Mouse (Mus musculus): Measurements from ENCODE around the gene Ino80b. TPM values are rescaled to one million over a fixed set of nuclear protein-coding genes. Genes with fewer than 3 reads are reported as not detected.

Ino80b gene
- polyA plus RNA-seq, 1 experiment from 2014 or later = 20.8 TPM

GRCm38 (mm10) chr6:83108762-83109668 lies 16.2 kb downstream of the Ino80b start, which contains the start of gene Mrpl53:
TSS of gene Mrpl53 (plus strand) at chr6:83109040.
- H3K27ac ChIP-seq (replicated peaks; ENCODE audit: low read depth, low read length) = peak within 1 kb of the TSS; percentile 56
- peak within 1 kb of the TSS; percentile 97 for H3K4me3 ChIP-seq (ENCODE audit: low read depth, low read length)
- ATAC-seq (ENCODE audit: insufficient number of reproducible peaks, low FRiP score, low TSS enrichment, low read depth) = peak; percentile 73
- peak within 1 kb of the TSS; percentile 85 for H3K4me2 ChIP-seq (ENCODE audit: low read depth, severe bottlenecking)
- under 1% methylated on average over 76 of the region's 76 CpGs for WGBS
- peak within 1 kb of the TSS; percentile 91 for H3K9ac ChIP-seq (ENCODE audit: low read length)
- no peaks in the 10 kb centered on the region for H3K27me3 ChIP-seq (ENCODE audit: control insufficient read depth, insufficient read depth, low read length)
- peaks cover 8% of the 10 kb centered on the region; the same call in 1 of the 2 replicates for H3K4me1 ChIP-seq (ENCODE audit: control insufficient read depth, insufficient read depth, low read length)
- no peaks in the 10 kb centered on the region for H3K9me3 ChIP-seq (ENCODE audit: control insufficient read depth, low read length)
- DNase-seq (ENCODE audit: low spot score) = peak; percentile 84
- peaks cover 2% of the 10 kb centered on the region; the same call in 1 of the 2 replicates for H3K36me3 ChIP-seq (ENCODE audit: control insufficient read depth, insufficient read depth, low read length)

GRCm38 (mm10) chr6:83107566-83108400 lies 17.4 kb downstream of the Ino80b start:
- Histone ChIP-seq H3K9me3 (ENCODE audit: control insufficient read depth, low read length) (no peaks in the 10 kb centered on the region), H3K36me3 (ENCODE audit: control insufficient read depth, insufficient read depth, low read length) (peaks cover 2% of the 10 kb centered on the region; the same call in 1 of the 2 replicates), H3K27me3 (ENCODE audit: control insufficient read depth, insufficient read depth, low read length) (0 out of 2 replicates have a peak, but pooled peaks cover 3% of the 10 kb centered on the region), H3K4me1 (ENCODE audit: control insufficient read depth, insufficient read depth, low read length) (peaks cover 12% of the 10 kb centered on the region), H3K9ac (ENCODE audit: low read length) (no peak overlapping the region), H3K4me2 (ENCODE audit: low read depth, severe bottlenecking) (peak overlapping the region; percentile 85; the same call in 1 of the 2 replicates), H3K4me3 (ENCODE audit: low read depth, low read length) (peak overlapping the region; percentile 97), H3K27ac (replicated peaks; ENCODE audit: low read depth, low read length) (0 out of 2 replicates have a peak overlapping the region, but pooled peaks have one; percentile 9)
- DNase-seq (ENCODE audit: low spot score) = peak; percentile 89
- 30% methylated on average over 13 of the region's 13 CpGs for WGBS
- ATAC-seq (ENCODE audit: insufficient number of reproducible peaks, low FRiP score, low TSS enrichment, low read depth) = no peak

GRCm38 (mm10) chr6:83104158-83104557 lies 21.1 kb downstream of the Ino80b start:
- no peak overlapping the region for H3K4me3 ChIP-seq (ENCODE audit: low read depth, low read length)
- ATAC-seq (ENCODE audit: insufficient number of reproducible peaks, low FRiP score, low TSS enrichment, low read depth) = no peak
- 0 out of 2 replicates have a peak, but pooled peaks cover 3% of the 10 kb centered on the region for H3K27me3 ChIP-seq (ENCODE audit: control insufficient read depth, insufficient read depth, low read length)
- WGBS = 90% methylated on average over 4 of the region's 4 CpGs
- peaks cover 22% of the 10 kb centered on the region for H3K4me1 ChIP-seq (ENCODE audit: control insufficient read depth, insufficient read depth, low read length)
- no peak overlapping the region for H3K9ac ChIP-seq (ENCODE audit: low read length)
- no peaks in the 10 kb centered on the region for H3K9me3 ChIP-seq (ENCODE audit: control insufficient read depth, low read length)
- no peak overlapping the region for H3K4me2 ChIP-seq (ENCODE audit: low read depth, severe bottlenecking)
- H3K36me3 ChIP-seq (ENCODE audit: control insufficient read depth, insufficient read depth, low read length) = no peaks in the 10 kb centered on the region
- DNase-seq (ENCODE audit: low spot score) = no peak
- H3K27ac ChIP-seq (replicated peaks; ENCODE audit: low read depth, low read length) = no peak overlapping the region

- no peak overlapping the region for H3K4me3 ChIP-seq (ENCODE audit: low read depth, low read length)
- H3K9ac ChIP-seq (ENCODE audit: low read length) = no peak overlapping the region; the same call in 1 of the 2 replicates
- 40% methylated on average over 11 of the region's 11 CpGs for WGBS
- H3K4me2 ChIP-seq (ENCODE audit: low read depth, severe bottlenecking) = no peak overlapping the region
- no peak for DNase-seq (ENCODE audit: low spot score)
- 0 out of 2 replicates have a peak, but pooled peaks cover 3% of the 10 kb centered on the region for H3K27me3 ChIP-seq (ENCODE audit: control insufficient read depth, insufficient read depth, low read length)
- no peaks in the 10 kb centered on the region for H3K36me3 ChIP-seq (ENCODE audit: control insufficient read depth, insufficient read depth, low read length)
- peaks cover 19% of the 10 kb centered on the region for H3K4me1 ChIP-seq (ENCODE audit: control insufficient read depth, insufficient read depth, low read length)
- no peak overlapping the region for H3K27ac ChIP-seq (replicated peaks; ENCODE audit: low read depth, low read length)
- ATAC-seq (ENCODE audit: insufficient number of reproducible peaks, low FRiP score, low TSS enrichment, low read depth) = no peak
- H3K9me3 ChIP-seq (ENCODE audit: control insufficient read depth, low read length) = no peaks in the 10 kb centered on the region
Observed at GRCm38 (mm10) chr6:83103130-83103650, 22.0 kb downstream of the Ino80b start.

GRCm38 (mm10) chr6:83101688-83102556 lies 23.3 kb downstream of the Ino80b start:
- ATAC-seq (ENCODE audit: insufficient number of reproducible peaks, low FRiP score, low TSS enrichment, low read depth) = peak; percentile 70

GRCm38 (mm10) chr6:83101316-83101687 lies 23.9 kb downstream of the Ino80b start, which contains the start of the genes Ccdc142 and Gm42688:
TSS of gene Ccdc142 (plus strand) at chr6:83101601.
TSS of gene Gm42688 (plus strand) at chr6:83101617.
- 2% methylated on average over 25 of the region's 25 CpGs for WGBS
- Histone ChIP-seq H3K27me3 (ENCODE audit: control insufficient read depth, insufficient read depth, low read length) (0 out of 2 replicates have a peak, but pooled peaks cover 3% of the 10 kb centered on the region), H3K4me2 (ENCODE audit: low read depth, severe bottlenecking) (peak within 1 kb of the TSS; percentile 100), H3K4me1 (ENCODE audit: control insufficient read depth, insufficient read depth, low read length) (peaks cover 14% of the 10 kb centered on the region), H3K4me3 (ENCODE audit: low read depth, low read length) (peak within 1 kb of the TSS; percentile 75), H3K27ac (replicated peaks; ENCODE audit: low read depth, low read length) (peak within 1 kb of the TSS; percentile 2), H3K36me3 (ENCODE audit: control insufficient read depth, insufficient read depth, low read length) (no peaks in the 10 kb centered on the region), H3K9me3 (ENCODE audit: control insufficient read depth, low read length) (no peaks in the 10 kb centered on the region), H3K9ac (ENCODE audit: low read length) (peak within 1 kb of the TSS; percentile 75)
- peak; percentile 82 for DNase-seq (ENCODE audit: low spot score)
- ATAC-seq (ENCODE audit: insufficient number of reproducible peaks, low FRiP score, low TSS enrichment, low read depth) = peak; percentile 75

More at GRCm38 (mm10) chr6:83101688-83102556, 23.3 kb downstream of the Ino80b start:
- peaks cover 14% of the 10 kb centered on the region for H3K4me1 ChIP-seq (ENCODE audit: control insufficient read depth, insufficient read depth, low read length)
- peak overlapping the region; percentile 75 for H3K4me3 ChIP-seq (ENCODE audit: low read depth, low read length)
- H3K9ac ChIP-seq (ENCODE audit: low read length) = peak overlapping the region; percentile 75
- H3K36me3 ChIP-seq (ENCODE audit: control insufficient read depth, insufficient read depth, low read length) = no peaks in the 10 kb centered on the region
- peak overlapping the region; percentile 2 for H3K27ac ChIP-seq (replicated peaks; ENCODE audit: low read depth, low read length)
- H3K27me3 ChIP-seq (ENCODE audit: control insufficient read depth, insufficient read depth, low read length) = 0 out of 2 replicates have a peak, but pooled peaks cover 3% of the 10 kb centered on the region
- H3K9me3 ChIP-seq (ENCODE audit: control insufficient read depth, low read length) = no peaks in the 10 kb centered on the region
- peak; percentile 77 for DNase-seq (ENCODE audit: low spot score)
- WGBS = under 1% methylated on average over 73 of the region's 74 CpGs
- H3K4me2 ChIP-seq (ENCODE audit: low read depth, severe bottlenecking) = peak overlapping the region; percentile 100

- H3K36me3 ChIP-seq (ENCODE audit: control insufficient read depth, insufficient read depth, low read length) = no peaks in the 10 kb centered on the region
- 0 out of 2 replicates have a peak, but pooled peaks cover 2% of the 10 kb centered on the region for H3K27me3 ChIP-seq (ENCODE audit: control insufficient read depth, insufficient read depth, low read length)
- no peak overlapping the region for H3K9ac ChIP-seq (ENCODE audit: low read length)
- no peak overlapping the region for H3K4me3 ChIP-seq (ENCODE audit: low read depth, low read length)
- peaks cover 14% of the 10 kb centered on the region for H3K4me1 ChIP-seq (ENCODE audit: control insufficient read depth, insufficient read depth, low read length)
- WGBS = 58% methylated on average over 2 of the region's 2 CpGs
- H3K9me3 ChIP-seq (ENCODE audit: control insufficient read depth, low read length) = no peaks in the 10 kb centered on the region; the same call in 1 of the 2 replicates
- no peak for ATAC-seq (ENCODE audit: insufficient number of reproducible peaks, low FRiP score, low TSS enrichment, low read depth)
- H3K4me2 ChIP-seq (ENCODE audit: low read depth, severe bottlenecking) = no peak overlapping the region
- H3K27ac ChIP-seq (replicated peaks; ENCODE audit: low read depth, low read length) = no peak overlapping the region
- no peak for DNase-seq (ENCODE audit: low spot score)
Observed at GRCm38 (mm10) chr6:83098411-83098810, 26.8 kb downstream of the Ino80b start.

Measured in limb, embryonic 11.5 days (tissue).